Mouse (Mus musculus): Measurements from ENCODE around the gene Selenbp2. TPM values are rescaled to one million over a fixed set of nuclear protein-coding genes. Genes with fewer than 3 reads are reported as not detected.
"Not testable (repeated sequence)": the region's sequence is repeated elsewhere in the genome, so short reads cannot be mapped to it uniquely, and the experiment has no call there.

The Selenbp2 gene
- 0.28 TPM in 1 of 2 replicates, not detected in the other for polyA plus RNA-seq (2016; fragmentation: Nextera tagmentation; extraction: Ambion mirVana)

GRCm38 (mm10) chr3:94693329-94693825 lies at the start of gene Selenbp2:
Gene Selenbp2, plus strand, starts transcription at chr3:94693556.
- Histone ChIP-seq H3K9me3 (no peaks in the 10 kb centered on the region), H3K4me1 (no peaks in the 10 kb centered on the region), H3K4me2 (replicated peaks) (no peak within 1 kb of the TSS), H3K9ac (replicated peaks) (no peak within 1 kb of the TSS), H3K4me3 (no peak within 1 kb of the TSS), H3K27ac (replicated peaks) (no peak within 1 kb of the TSS), H3K27me3 (no peaks in the 10 kb centered on the region), H3K36me3 (no peaks in the 10 kb centered on the region)
- no peak for ATAC-seq (ENCODE audit: low FRiP score, low read depth)
- 83% methylated on average over 5 of the region's 5 CpGs for WGBS

GRCm38 (mm10) chr3:94648755-94649590 lies 44.4 kb upstream of the Selenbp2 start:
- H3K36me3 ChIP-seq = no peaks in the 10 kb centered on the region
- no peak overlapping the region for H3K9ac ChIP-seq (replicated peaks)
- H3K4me2 ChIP-seq (replicated peaks) = no peak overlapping the region
- H3K27me3 ChIP-seq = no peaks in the 10 kb centered on the region
- no peaks in the 10 kb centered on the region for H3K9me3 ChIP-seq
- H3K27ac ChIP-seq (replicated peaks) = no peak overlapping the region
- peaks cover 16% of the 10 kb centered on the region for H3K4me1 ChIP-seq
- WGBS = 35% methylated on average over 6 of the region's 6 CpGs
- ATAC-seq (ENCODE audit: low FRiP score, low read depth) = peak; percentile 38; the same call in 1 of the 2 replicates
- H3K4me3 ChIP-seq = no peak overlapping the region

- Histone ChIP-seq H3K27me3 (no peaks in the 10 kb centered on the region), H3K4me1 (peaks cover 16% of the 10 kb centered on the region), H3K27ac (replicated peaks) (no peak overlapping the region), H3K4me3 (no peak overlapping the region), H3K4me2 (replicated peaks) (no peak overlapping the region), H3K36me3 (no peaks in the 10 kb centered on the region), H3K9ac (replicated peaks) (no peak overlapping the region), H3K9me3 (no peaks in the 10 kb centered on the region)
- WGBS = 86% methylated on average over 7 of the region's 7 CpGs
- ATAC-seq (ENCODE audit: low FRiP score, low read depth) = no peak
These were observed 42.9 kb upstream of the Selenbp2 start for GRCm38 (mm10) chr3:94650409-94650808.

GRCm38 (mm10) chr3:94653967-94654366 lies 39.4 kb upstream of the Selenbp2 start:
- peaks cover 10% of the 10 kb centered on the region for H3K27me3 ChIP-seq
- H3K27ac ChIP-seq (replicated peaks); H3K9me3 ChIP-seq; ATAC-seq (ENCODE audit: low FRiP score, low read depth); H3K4me3 ChIP-seq; H3K9ac ChIP-seq (replicated peaks); H3K36me3 ChIP-seq; H3K4me2 ChIP-seq (replicated peaks): not testable (repeated sequence)
- 67% methylated on average over 1 of the region's 1 CpGs for WGBS
- H3K4me1 ChIP-seq = peaks cover 12% of the 10 kb centered on the region

- not testable (repeated sequence) for H3K9ac ChIP-seq (replicated peaks); H3K4me1 ChIP-seq; H3K27ac ChIP-seq (replicated peaks); H3K36me3 ChIP-seq; H3K9me3 ChIP-seq
- peak overlapping the region; percentile 55 for H3K4me2 ChIP-seq (replicated peaks)
- H3K4me3 ChIP-seq = peak overlapping the region; percentile 38
- peaks cover 21% of the 10 kb centered on the region for H3K27me3 ChIP-seq
- ATAC-seq (ENCODE audit: low FRiP score, low read depth) = peak; percentile 73
- WGBS = 2% methylated on average over 26 of the region's 47 CpGs
These were observed 35.3 kb upstream of the Selenbp2 start for GRCm38 (mm10) chr3:94657852-94658739.

GRCm38 (mm10) chr3:94658740-94659095 lies 34.6 kb upstream of the Selenbp2 start, which contains the start of gene Tuft1:
Gene Tuft1, minus strand, starts transcription at chr3:94658872.
- H3K4me2 ChIP-seq (replicated peaks) = peak within 1 kb of the TSS; percentile 55
- not testable (repeated sequence) for H3K27ac ChIP-seq (replicated peaks); H3K36me3 ChIP-seq; H3K9ac ChIP-seq (replicated peaks); H3K4me1 ChIP-seq; H3K9me3 ChIP-seq
- ATAC-seq (ENCODE audit: low FRiP score, low read depth) = peak; percentile 90
- peak within 1 kb of the TSS; percentile 38 for H3K4me3 ChIP-seq
- WGBS = 0% methylated on average over 20 of the region's 33 CpGs
- peaks cover 21% of the 10 kb centered on the region for H3K27me3 ChIP-seq

- 36% methylated on average over 7 of the region's 10 CpGs for WGBS
- H3K27me3 ChIP-seq = peaks cover 21% of the 10 kb centered on the region
- not testable (repeated sequence) for H3K9ac ChIP-seq (replicated peaks); H3K9me3 ChIP-seq; H3K4me1 ChIP-seq; H3K27ac ChIP-seq (replicated peaks); H3K4me3 ChIP-seq; H3K36me3 ChIP-seq
- peak; percentile 67 for ATAC-seq (ENCODE audit: low FRiP score, low read depth)
- H3K4me2 ChIP-seq (replicated peaks) = peak overlapping the region; percentile 21; the same call in 1 of the 2 replicates
These were observed 34.1 kb upstream of the Selenbp2 start for GRCm38 (mm10) chr3:94659142-94659748.

GRCm38 (mm10) chr3:94660841-94661240 lies 32.5 kb upstream of the Selenbp2 start:
- H3K36me3 ChIP-seq; H3K4me2 ChIP-seq (replicated peaks); H3K27ac ChIP-seq (replicated peaks); H3K9me3 ChIP-seq; ATAC-seq (ENCODE audit: low FRiP score, low read depth); H3K4me3 ChIP-seq; H3K4me1 ChIP-seq; H3K9ac ChIP-seq (replicated peaks): not testable (repeated sequence)
- WGBS = 86% methylated on average over 2 of the region's 2 CpGs
- H3K27me3 ChIP-seq = peaks cover 21% of the 10 kb centered on the region

- not testable (repeated sequence) for H3K36me3 ChIP-seq; H3K27ac ChIP-seq (replicated peaks); H3K4me1 ChIP-seq; H3K9ac ChIP-seq (replicated peaks); ATAC-seq (ENCODE audit: low FRiP score, low read depth); H3K4me3 ChIP-seq; H3K9me3 ChIP-seq; H3K4me2 ChIP-seq (replicated peaks); H3K27me3 ChIP-seq
- WGBS = 68% methylated on average over 4 of the region's 5 CpGs
These were observed 28.1 kb upstream of the Selenbp2 start for GRCm38 (mm10) chr3:94665060-94665802.

GRCm38 (mm10) chr3:94665896-94666295 lies 27.5 kb upstream of the Selenbp2 start:
- not testable (repeated sequence) for H3K4me3 ChIP-seq; H3K27ac ChIP-seq (replicated peaks); ATAC-seq (ENCODE audit: low FRiP score, low read depth); H3K27me3 ChIP-seq; H3K9ac ChIP-seq (replicated peaks); H3K36me3 ChIP-seq; H3K4me1 ChIP-seq; H3K9me3 ChIP-seq; H3K4me2 ChIP-seq (replicated peaks)
- WGBS = 43% methylated on average over 7 of the region's 7 CpGs

- H3K4me2 ChIP-seq (replicated peaks); H3K9ac ChIP-seq (replicated peaks); H3K4me1 ChIP-seq; H3K4me3 ChIP-seq; ATAC-seq (ENCODE audit: low FRiP score, low read depth); H3K36me3 ChIP-seq; H3K27ac ChIP-seq (replicated peaks); H3K9me3 ChIP-seq; H3K27me3 ChIP-seq: not testable (repeated sequence)
- 87% methylated on average over 9 of the region's 9 CpGs for WGBS
These were observed 18.3 kb upstream of the Selenbp2 start for GRCm38 (mm10) chr3:94675101-94675500.

All from midbrain, embryonic 12.5 days (tissue).